In the genomic region with DNA sequence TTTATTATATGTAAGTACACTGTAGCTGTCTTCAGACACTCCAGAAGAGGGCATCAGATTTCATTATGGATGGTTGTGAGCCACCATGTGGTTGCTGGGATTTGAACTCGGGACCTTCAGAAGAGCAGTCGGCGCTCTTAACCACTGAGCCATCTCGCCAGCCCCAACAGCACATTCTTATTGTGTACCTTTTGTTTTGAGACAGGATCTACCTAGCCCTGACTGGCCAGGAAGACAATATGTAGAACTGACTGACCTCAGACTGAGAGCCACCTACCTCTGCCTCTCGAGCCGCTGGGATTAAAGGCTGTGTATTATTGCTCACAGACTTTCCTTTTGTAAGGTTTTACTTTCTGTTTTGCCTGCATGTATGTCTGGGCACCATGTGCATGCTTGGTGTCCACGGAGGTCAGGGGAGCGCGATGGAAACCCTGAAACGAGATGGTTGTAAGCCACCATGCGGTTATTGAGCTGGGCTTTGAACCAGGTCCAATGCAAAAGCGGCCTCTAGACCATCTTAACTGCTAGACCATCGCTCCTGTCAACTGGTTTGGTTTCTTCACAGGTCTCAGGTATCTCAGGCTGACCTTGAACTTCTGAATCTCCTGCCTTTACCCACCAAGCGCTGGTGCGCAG, we compare ENCODE assay signal across 8 mouse cellular contexts. TPM values are rescaled to one million over a fixed set of nuclear protein-coding genes. Genes with fewer than 3 reads are reported as not detected.
DNase-seq lines count a peak whose midpoint lies in the region; ATAC-seq lines count a peak whose summit lies in the region.

No protein-coding gene starts in this region.

- intact Hi-C loops in left cerebral cortex, postnatal 14 days (cut with DNase I): no loop called here

- peak overlapping the region; percentile 51 to 73 for H3K4me3 ChIP-seq in heart, embryonic 14.5 days (ENCODE audit: control insufficient read depth in 1 of 2, insufficient read depth in 1 of 2, low read depth in 1 of 2, low read length in 2 of 2)
- peak overlapping the region; percentile 75 for H3K4me3 ChIP-seq in embryonic facial prominence, embryonic 10.5 days
- peak overlapping the region; percentile 85 for H3K4me3 ChIP-seq in midbrain, embryonic 15.5 days

- H3K9ac ChIP-seq in heart, embryonic 14.5 days (ENCODE audit: low read length): peak overlapping the region; percentile 68
- peak overlapping the region; percentile 72 for H3K9ac ChIP-seq in midbrain, embryonic 15.5 days

- H3K36me3 ChIP-seq in heart, embryonic 14.5 days (ENCODE audit: control insufficient read depth, insufficient read depth, low read length): peaks cover 13% of the 10 kb centered on the region
- H3K36me3 ChIP-seq in embryonic facial prominence, embryonic 10.5 days (replicated peaks): peaks cover 12% of the 10 kb centered on the region
- H3K36me3 ChIP-seq in midbrain, embryonic 15.5 days (replicated peaks): 0 out of 2 replicates have a peak, but pooled peaks cover 4% of the 10 kb centered on the region

- peak overlapping the region; percentile 95 to 96 for H3K27ac ChIP-seq in heart, embryonic 14.5 days (replicated peaks in 1 of 2; ENCODE audit: control insufficient read depth in 1 of 2, insufficient read depth in 1 of 2, low read depth in 2 of 2, low read length in 2 of 2)
- peak overlapping the region; percentile 94 for H3K27ac ChIP-seq in embryonic facial prominence, embryonic 10.5 days (replicated peaks)
- H3K27ac ChIP-seq in midbrain, embryonic 15.5 days: peak overlapping the region; percentile 93

- peaks cover 4 to 17% of the 10 kb centered on the region in 2 experiments for H3K4me1 ChIP-seq in heart, embryonic 14.5 days (ENCODE audit: control insufficient read depth in 2 of 2, insufficient read depth in 2 of 2, low read length in 2 of 2)
- H3K4me1 ChIP-seq in embryonic facial prominence, embryonic 10.5 days: peaks cover 18% of the 10 kb centered on the region
- H3K4me1 ChIP-seq in midbrain, embryonic 15.5 days: peaks cover 21% of the 10 kb centered on the region

- H3K4me2 ChIP-seq in heart, embryonic 14.5 days (ENCODE audit: low read length): peak overlapping the region; percentile 65
- peak overlapping the region; percentile 64 for H3K4me2 ChIP-seq in midbrain, embryonic 15.5 days

- H3K27me3 ChIP-seq in heart, embryonic 14.5 days (ENCODE audit: control insufficient read depth, insufficient read depth, low read length): no peaks in the 10 kb centered on the region
- no peaks in the 10 kb centered on the region for H3K27me3 ChIP-seq in embryonic facial prominence, embryonic 10.5 days (replicated peaks; ENCODE audit: low read depth, poor library complexity, severe bottlenecking)
- H3K27me3 ChIP-seq in midbrain, embryonic 15.5 days (replicated peaks): no peaks in the 10 kb centered on the region

- ATAC-seq in heart, embryonic 14.5 days (ENCODE audit: insufficient number of reproducible peaks, insufficient read depth, low FRiP score, low read depth): no peak
- peak; percentile 32 for ATAC-seq in inflammation-experienced regulatory T-cells, adult 6 months
- ATAC-seq in midbrain, embryonic 15.5 days (replicated peaks): peak; percentile 38

- no peak for DNase-seq in heart, adult 18-20 months
- peak; percentile 66 for DNase-seq in CD4-positive, CD25-positive, alpha-beta regulatory T cell, adult 2 months (ENCODE audit: low read depth, low spot score)
- DNase-seq in embryonic facial prominence, embryonic 10.5 days (ENCODE audit: low spot score): no peak
- DNase-seq in layer of hippocampus, postnatal 25 days (ENCODE audit: extremely low spot score in 1 of 2, low spot score in 1 of 2): no peak
- DNase-seq in left cerebral cortex, postnatal 14 days (ENCODE audit: low spot score in 2 of 2): no peak

- H3K9me3 ChIP-seq in heart, embryonic 14.5 days (ENCODE audit: control insufficient read depth, low read length): no peaks in the 10 kb centered on the region
- 0 out of 2 replicates have a peak, but pooled peaks cover 2% of the 10 kb centered on the region for H3K9me3 ChIP-seq in embryonic facial prominence, embryonic 10.5 days
- no peaks in the 10 kb centered on the region for H3K9me3 ChIP-seq in midbrain, embryonic 15.5 days

- 68% methylated on average over 15 of the region's 15 CpGs for WGBS in heart, embryonic 14.5 days
- 66% methylated on average over 15 of the region's 15 CpGs for WGBS in embryonic facial prominence, embryonic 10.5 days
- 69% methylated on average over 15 of the region's 15 CpGs for WGBS in midbrain, embryonic 15.5 days

RNA-seq across cellular contexts. Expression of gene Nktr, which starts 0.8 kb away (rescaled TPM):
- 48.7 and 50.4 TPM in 2 replicates for polyA plus RNA-seq in heart, embryonic 14.5 days (2014; fragmentation: Nextera tagmentation; extraction: Ambion mirVana)
- total RNA-seq in heart, adult 18-20 months (2021): 10 to 100 TPM; 26.2 to 32.4 TPM
- 61.2 and 62.9 TPM in 2 replicates for polyA plus RNA-seq in embryonic facial prominence, embryonic 10.5 days (2016; fragmentation: Nextera tagmentation; extraction: Ambion mirVana)
- 100 to 1,000 TPM; 108 to 126 (median 117) TPM for polyA plus RNA-seq in inflammation-experienced regulatory T-cells, adult 6 months (2017; shearing (Covaris generic))
- 51.0 and 52.1 TPM in 2 replicates for polyA plus RNA-seq in midbrain, embryonic 15.5 days (2015; fragmentation: Nextera tagmentation; extraction: Ambion mirVana)
- 100 to 1,000 TPM in 1 of 2 experiments, 10 to 100 TPM in 1; 71.9 to 123 TPM for total RNA-seq in layer of hippocampus, postnatal 25 days (2021)
- 100 to 1,000 TPM; 102 to 103 TPM for total RNA-seq in left cerebral cortex, postnatal 14 days (2021)

RNA-seq across cellular contexts. Expression of gene Ss18l2, which starts 8.1 kb away (rescaled TPM):
- 227 and 237 TPM in 2 replicates for polyA plus RNA-seq in heart, embryonic 14.5 days (2014; fragmentation: Nextera tagmentation; extraction: Ambion mirVana)
- total RNA-seq in heart, adult 18-20 months (2021): 100 to 1,000 TPM; 117 to 129 TPM
- polyA plus RNA-seq in embryonic facial prominence, embryonic 10.5 days (2016; fragmentation: Nextera tagmentation; extraction: Ambion mirVana): 91.0 and 92.4 TPM in 2 replicates
- polyA plus RNA-seq in inflammation-experienced regulatory T-cells, adult 6 months (2017; shearing (Covaris generic)): 10 to 100 TPM; 45.5 to 68.0 (median 63.4) TPM
- 139 and 149 TPM in 2 replicates for polyA plus RNA-seq in midbrain, embryonic 15.5 days (2015; fragmentation: Nextera tagmentation; extraction: Ambion mirVana)
- 10 to 100 TPM; 80.2 to 90.3 TPM for total RNA-seq in layer of hippocampus, postnatal 25 days (2021)
- total RNA-seq in left cerebral cortex, postnatal 14 days (2021): 100 to 1,000 TPM in 1 of 2 experiments, 10 to 100 TPM in 1; 82.8 to 100 TPM

RNA-seq across cellular contexts. Expression of gene Sec22c, which starts 12.9 kb away (rescaled TPM):
- polyA plus RNA-seq in heart, embryonic 14.5 days (2014; fragmentation: Nextera tagmentation; extraction: Ambion mirVana): 4.4 and 4.9 TPM in 2 replicates
- total RNA-seq in heart, adult 18-20 months (2021): 1 to 10 TPM; 5.2 to 6.2 TPM
- 14.9 and 17.8 TPM in 2 replicates for polyA plus RNA-seq in embryonic facial prominence, embryonic 10.5 days (2016; fragmentation: Nextera tagmentation; extraction: Ambion mirVana)
- polyA plus RNA-seq in inflammation-experienced regulatory T-cells, adult 6 months (2017; shearing (Covaris generic)): 10 to 100 TPM in 2 of 3 experiments, 1 to 10 TPM in 1; 9.1 to 19.1 (median 17.1) TPM
- 36.9 and 39.4 TPM in 2 replicates for polyA plus RNA-seq in midbrain, embryonic 15.5 days (2015; fragmentation: Nextera tagmentation; extraction: Ambion mirVana)
- 10 to 100 TPM; 26.3 to 32.7 TPM for total RNA-seq in layer of hippocampus, postnatal 25 days (2021)
- total RNA-seq in left cerebral cortex, postnatal 14 days (2021): 10 to 100 TPM; 27.7 to 29.1 TPM

RNA-seq across cellular contexts. Expression of gene Zfp651, which starts 40.9 kb away (rescaled TPM):
- polyA plus RNA-seq in heart, embryonic 14.5 days (2014; fragmentation: Nextera tagmentation; extraction: Ambion mirVana): 14.0 and 16.5 TPM in 2 replicates
- total RNA-seq in heart, adult 18-20 months (2021): 100 to 1,000 TPM; 108 to 109 TPM
- polyA plus RNA-seq in embryonic facial prominence, embryonic 10.5 days (2016; fragmentation: Nextera tagmentation; extraction: Ambion mirVana): 5.3 and 6.4 TPM in 2 replicates
- under 1 TPM in 2 of 3 experiments, not detected in 1; 0.23 to 0.24 TPM for polyA plus RNA-seq in inflammation-experienced regulatory T-cells, adult 6 months (2017; shearing (Covaris generic))
- 28.8 and 30.3 TPM in 2 replicates for polyA plus RNA-seq in midbrain, embryonic 15.5 days (2015; fragmentation: Nextera tagmentation; extraction: Ambion mirVana)
- total RNA-seq in layer of hippocampus, postnatal 25 days (2021): 100 to 1,000 TPM; 101 to 109 TPM
- total RNA-seq in left cerebral cortex, postnatal 14 days (2021): 100 to 1,000 TPM; 112 to 127 TPM

RNA-seq across cellular contexts. Expression of gene Klhl40, which starts 59.2 kb away (rescaled TPM):
- polyA plus RNA-seq in heart, embryonic 14.5 days (2014; fragmentation: Nextera tagmentation; extraction: Ambion mirVana): 3.6 and 3.8 TPM in 2 replicates
- 10 to 100 TPM; 17.8 to 20.5 TPM for total RNA-seq in heart, adult 18-20 months (2021)
- 0.17 and 0.26 TPM in 2 replicates for polyA plus RNA-seq in embryonic facial prominence, embryonic 10.5 days (2016; fragmentation: Nextera tagmentation; extraction: Ambion mirVana)
- polyA plus RNA-seq in inflammation-experienced regulatory T-cells, adult 6 months (2017; shearing (Covaris generic)): not detected
- 1.6 and 1.9 TPM in 2 replicates for polyA plus RNA-seq in midbrain, embryonic 15.5 days (2015; fragmentation: Nextera tagmentation; extraction: Ambion mirVana)
- total RNA-seq in layer of hippocampus, postnatal 25 days (2021): 1 to 10 TPM; 3.3 to 4.4 TPM
- total RNA-seq in left cerebral cortex, postnatal 14 days (2021): 1 to 10 TPM; 5.0 to 5.3 TPM
